Comparison of ENCODE assay signal across 11 mouse cellular contexts in genomic region chr19:24735484-24736128, GRCm38 (mm10).
DNase-seq lines count a peak whose midpoint lies in the region; ATAC-seq and TF ChIP-seq lines count a peak whose summit lies in the region.
"Had no signal": no experiment of that assay in that cellular context is flagged by ENCODE, and none has a peak within 500 bp of the region (broad histone marks: within the 10 kb centered on the region; RNA-seq: fewer than 3 reads in every experiment).

No protein-coding gene starts in this region.

- no peaks in the 10 kb centered on the region for H3K36me3 ChIP-seq in hindbrain, embryonic 13.5 days
- no peaks in the 10 kb centered on the region for H3K36me3 ChIP-seq in hindbrain, embryonic 10.5 days
- H3K36me3 ChIP-seq in liver, postnatal 0 days (replicated peaks; ENCODE audit: insufficient read depth, low read length), result no peaks in the 10 kb centered on the region

- H3K4me3 ChIP-seq in hindbrain, embryonic 13.5 days, result no peak overlapping the region
- no peak overlapping the region for H3K4me3 ChIP-seq in hindbrain, embryonic 10.5 days
- H3K4me3 ChIP-seq in liver, postnatal 0 days (ENCODE audit: low read depth, low read length), result no peak overlapping the region
- H3K4me3 ChIP-seq: myocyte had no signal

- H3K9me3 ChIP-seq in hindbrain, embryonic 13.5 days, result no peaks in the 10 kb centered on the region
- no peaks in the 10 kb centered on the region for H3K9me3 ChIP-seq in hindbrain, embryonic 10.5 days
- H3K9me3 ChIP-seq in liver, postnatal 0 days (ENCODE audit: low read length), result no peaks in the 10 kb centered on the region

- TF ChIP-seq EP300 in liver, postnatal 0 days (IDR thresholded peaks at IDR 0.05; ENCODE audit: low read depth), result no peak

- H3K27ac ChIP-seq in hindbrain, embryonic 13.5 days, result peak overlapping the region; percentile 8; the same call in 1 of the 2 replicates
- H3K27ac ChIP-seq in hindbrain, embryonic 10.5 days, result no peak overlapping the region
- H3K27ac ChIP-seq in liver, postnatal 0 days (ENCODE audit: low read depth), result no peak overlapping the region

- in situ Hi-C loops in Patski (cut with MboI; ENCODE audit: low pct_unique_long_range_greater_than_20kb), result no loop called here

- no peak for DNase-seq in hindbrain, embryonic 10.5 days (ENCODE audit: low spot score)
- no peak for DNase-seq in Patski (ENCODE audit: low read depth, low spot score)
- peak; percentile 45 to 47 for DNase-seq in heart, postnatal 10 days
- peak; percentile 49 for DNase-seq in lung, postnatal 10 days
- no peak for DNase-seq in liver, postnatal 0 days
- DNase-seq in right cerebral cortex, postnatal 36 days (ENCODE audit: low spot score in 2 of 2), result no peak
- DNase-seq: thymus, postnatal 14 days had no signal

- POLR2A ChIA-PET in Patski (lab: Charles Lee), result interaction anchor here (0.6 kb wide), 1 partner anchor 448 kb away, joined by 3 read pairs; no protein-coding TSS in a partner anchor

- no peaks in the 10 kb centered on the region; the same call in 1 of the 2 replicates for H3K4me1 ChIP-seq in hindbrain, embryonic 13.5 days (replicated peaks)
- H3K4me1 ChIP-seq in hindbrain, embryonic 10.5 days (replicated peaks), result peaks cover 17% of the 10 kb centered on the region
- H3K4me1 ChIP-seq in liver, postnatal 0 days (ENCODE audit: insufficient read depth), result 0 out of 2 replicates have a peak, but pooled peaks cover 2% of the 10 kb centered on the region

- 44% methylated on average over 6 of the region's 6 CpGs for WGBS in hindbrain, embryonic 13.5 days
- 64% methylated on average over 6 of the region's 6 CpGs for WGBS in hindbrain, embryonic 10.5 days
- WGBS in liver, postnatal 0 days (ENCODE audit: insufficient replicate concordance), result 52% methylated on average over 6 of the region's 6 CpGs

- CTCF ChIA-PET in Patski (lab: Charles Lee), result interaction anchor here (0.9 to 1.5 kb wide), 3 partner anchors 10 to 107 kb away, joined by 3 to 4 read pairs (median 4); no protein-coding TSS in a partner anchor

- no peak overlapping the region for H3K4me2 ChIP-seq in hindbrain, embryonic 13.5 days
- no peak overlapping the region for H3K4me2 ChIP-seq in liver, postnatal 0 days (ENCODE audit: low read depth, low read length)
- H3K4me2 ChIP-seq: liver, embryonic 11.5 days had no signal

- no peak; the same call in 1 of the 2 replicates for ATAC-seq in hindbrain, embryonic 13.5 days (ENCODE audit: low FRiP score)
- ATAC-seq in Patski, result peak; percentile 38
- no peak for ATAC-seq in inflammation-experienced regulatory T-cells, adult 6 months
- ATAC-seq in liver, postnatal 0 days, result no peak

- H3K9ac ChIP-seq in hindbrain, embryonic 13.5 days, result no peak overlapping the region
- H3K9ac ChIP-seq in liver, postnatal 0 days (replicated peaks), result no peak overlapping the region

- intact Hi-C loops in heart, postnatal 10 days (cut with DNase I), result no loop called here

- TF ChIP-seq CTCF in Patski (IDR thresholded peaks at IDR 0.05), result peak; percentile 25
- no peak for TF ChIP-seq CTCF in liver, postnatal 0 days (IDR thresholded peaks at IDR 0.05; ENCODE audit: low read depth)

- H3K27me3 ChIP-seq in hindbrain, embryonic 13.5 days, result no peaks in the 10 kb centered on the region
- H3K27me3 ChIP-seq in hindbrain, embryonic 10.5 days (ENCODE audit: insufficient read depth, poor library complexity, severe bottlenecking), result no peaks in the 10 kb centered on the region
- no peaks in the 10 kb centered on the region for H3K27me3 ChIP-seq in Patski
- H3K27me3 ChIP-seq in liver, postnatal 0 days (ENCODE audit: insufficient read depth, low read length), result no peaks in the 10 kb centered on the region

Comparison
In these comparisons a context has a peak if more than half of its experiments do, and no peak if none do; other contexts are left out.
1. DNase-seq: peak in heart, postnatal 10 days (2 of 2) and lung, postnatal 10 days (single experiment); none in hindbrain, embryonic 10.5 days (single experiment), Patski (single experiment), liver, postnatal 0 days (single experiment) and right cerebral cortex, postnatal 36 days (0 of 2).